Mouse (Mus musculus): Measurements from ENCODE around the gene Rnd1.

Rnd1 gene

GRCm38 (mm10) chr15:98640157-98640556 is 37.1 kb downstream of the Rnd1 start:
- no peak for DNase-seq (ENCODE audit: low spot score in 2 of 2)

GRCm38 (mm10) chr15:98637155-98637554 is 40.1 kb downstream of the Rnd1 start:
- no peak for DNase-seq (ENCODE audit: low spot score in 2 of 2)

DNA sequence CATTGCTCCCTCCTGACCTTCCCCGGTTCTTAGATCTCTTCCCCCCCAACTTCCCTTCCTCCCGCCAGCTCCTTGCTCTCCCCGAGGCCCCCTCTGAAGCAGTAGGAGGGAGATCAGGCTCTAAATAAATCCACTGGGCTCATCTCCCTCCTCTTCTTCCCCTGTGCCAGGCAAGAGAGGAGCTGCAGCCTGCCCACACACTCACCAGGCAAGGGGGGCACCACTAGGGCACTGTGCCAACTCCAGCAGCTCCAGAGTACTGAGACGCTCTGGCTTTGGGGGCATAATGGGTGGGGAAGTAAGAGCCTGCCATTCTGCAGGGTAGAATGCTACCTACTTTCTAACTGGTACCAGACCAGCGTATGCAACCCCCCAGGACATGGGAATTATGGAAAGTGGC is 40.7 kb downstream of the Rnd1 start:
- no peak for DNase-seq (ENCODE audit: low spot score in 2 of 2)

- DNase-seq (ENCODE audit: low spot score in 2 of 2) = no peak
Measured at GRCm38 (mm10) chr15:98635291-98635841, 41.9 kb downstream of the Rnd1 start.

- DNase-seq (ENCODE audit: low spot score in 2 of 2) = peak; percentile 37 to 59
Measured at GRCm38 (mm10) chr15:98634541-98635081, 42.6 kb downstream of the Rnd1 start.

GRCm38 (mm10) chr15:98633822-98634470 is 43.3 kb downstream of the Rnd1 start:
- DNase-seq (ENCODE audit: low spot score in 2 of 2) = no peak

GRCm38 (mm10) chr15:98632921-98633320 is 44.3 kb downstream of the Rnd1 start:
- no peak for DNase-seq (ENCODE audit: low spot score in 2 of 2)

- no peak for DNase-seq (ENCODE audit: low spot score in 2 of 2)
Measured at GRCm38 (mm10) chr15:98632107-98632744, 45.0 kb downstream of the Rnd1 start.

DNA sequence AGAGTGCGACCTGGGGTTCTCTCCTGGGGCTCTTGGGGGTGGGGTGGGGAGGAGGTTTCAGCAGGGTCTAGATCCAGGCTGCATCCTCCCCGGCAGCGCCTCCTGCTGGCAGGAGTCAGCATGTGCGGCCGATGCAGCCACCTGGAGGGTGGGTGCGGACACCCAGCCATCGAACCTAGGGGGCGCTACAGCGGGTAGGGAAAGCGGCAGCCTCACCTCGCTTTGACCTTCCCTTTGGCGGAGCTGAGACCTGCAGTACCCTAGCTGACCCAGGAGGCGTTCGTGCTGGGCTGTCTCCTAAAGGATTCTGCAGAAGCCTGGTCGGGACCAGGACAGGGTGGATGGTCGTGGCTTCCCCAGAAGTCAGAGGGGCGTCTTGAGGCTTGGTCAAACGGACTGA is 45.8 kb downstream of the Rnd1 start:
- peak; percentile 63 to 85 for DNase-seq (ENCODE audit: low spot score in 2 of 2)

- no peak for DNase-seq (ENCODE audit: low spot score in 2 of 2)
Measured at GRCm38 (mm10) chr15:98630540-98630939, 46.7 kb downstream of the Rnd1 start, which contains the start of gene Cacnb3. Gene Cacnb3 (plus strand): TSS chr15:98630840.

DNA sequence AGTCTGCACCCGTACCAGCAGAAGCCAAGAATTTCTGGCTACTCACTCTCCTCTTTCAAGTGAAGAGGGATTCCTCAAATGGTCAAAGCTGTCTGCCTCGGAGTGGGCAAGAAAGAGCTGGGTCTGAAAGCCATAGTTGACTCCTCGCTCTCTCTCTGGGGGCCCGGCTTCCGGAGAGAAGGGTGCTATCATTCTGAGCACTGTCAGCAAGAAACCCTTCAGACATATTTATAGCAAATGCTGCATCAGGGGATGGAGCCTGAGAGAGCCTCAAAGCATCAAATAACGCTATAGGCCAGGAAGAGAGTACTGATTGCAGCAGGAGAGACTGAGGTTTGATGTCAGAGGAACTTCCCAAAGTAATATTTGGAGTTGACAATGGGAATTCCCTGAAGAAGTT is 47.8 kb downstream of the Rnd1 start:
- no peak for DNase-seq (ENCODE audit: low spot score in 2 of 2)

DNA sequence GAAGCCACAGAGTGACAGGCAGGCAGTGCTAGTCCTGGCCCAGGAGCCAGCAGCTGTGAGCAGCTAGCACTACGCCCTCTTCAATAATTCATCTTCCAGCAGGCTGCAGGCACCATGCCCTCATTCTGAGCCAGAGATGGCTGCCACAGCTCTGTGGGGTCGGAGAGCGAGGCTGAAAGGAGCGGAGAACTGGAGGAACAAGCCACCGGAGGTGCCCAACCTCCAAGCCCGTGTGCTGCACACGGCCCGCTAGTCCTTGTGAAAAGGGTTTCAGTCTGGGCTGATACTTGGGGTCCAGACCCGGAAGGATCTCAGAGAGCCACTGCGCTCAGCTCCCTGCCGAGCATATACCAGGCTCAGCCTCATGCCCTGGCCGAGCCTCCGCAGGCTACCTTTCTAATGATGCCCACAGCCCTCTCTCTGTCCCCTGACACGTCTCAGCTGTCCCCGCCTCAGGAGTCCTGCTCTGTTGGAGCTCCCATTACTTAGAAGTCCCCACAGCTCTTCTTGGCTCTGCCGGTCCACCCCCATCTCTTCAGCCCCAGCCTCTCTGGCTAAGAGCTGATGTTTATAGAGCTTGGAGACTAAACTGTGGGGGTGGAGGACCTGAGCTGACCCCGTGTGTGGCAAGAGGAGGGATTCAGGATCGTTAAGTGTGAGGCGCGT is 48.5 kb downstream of the Rnd1 start:
- no peak for DNase-seq (ENCODE audit: low spot score in 2 of 2)

DNA sequence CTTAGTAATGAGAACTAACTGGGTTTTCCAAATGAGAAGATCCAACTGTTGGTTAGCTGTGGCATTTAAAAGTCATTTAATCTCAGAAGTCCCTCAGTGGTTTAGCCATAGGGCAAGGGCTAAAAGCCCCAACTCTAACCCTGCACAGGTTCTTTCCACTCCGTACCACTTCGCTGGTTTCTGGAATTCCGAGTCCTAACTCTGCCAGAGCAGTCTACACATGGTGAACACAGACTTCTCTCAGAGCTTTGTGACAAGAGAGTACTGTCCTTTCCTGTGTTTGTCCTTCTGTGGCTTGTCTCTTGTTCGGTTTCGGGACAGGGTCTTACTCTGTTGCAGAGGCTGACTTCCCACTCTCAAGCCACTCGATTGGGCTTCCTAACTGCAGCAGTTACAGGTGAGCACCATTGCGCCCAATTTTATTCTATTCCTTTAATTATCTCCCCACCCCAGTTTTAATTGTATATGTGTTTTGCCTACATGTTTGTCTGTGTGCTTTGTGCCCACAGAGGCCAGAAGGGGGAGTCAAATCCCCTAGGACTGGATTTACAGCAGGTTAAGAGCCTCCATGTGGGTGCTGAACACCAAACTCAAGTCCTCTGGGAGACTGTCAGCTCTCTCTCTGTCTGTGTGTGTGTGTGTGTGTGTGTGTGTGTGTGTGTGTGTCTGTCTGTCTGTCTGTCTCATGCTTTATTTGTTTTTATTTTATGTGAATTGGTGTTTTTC is 50.6 kb downstream of the Rnd1 start:
- DNase-seq (ENCODE audit: low spot score in 2 of 2) = no peak

DNA sequence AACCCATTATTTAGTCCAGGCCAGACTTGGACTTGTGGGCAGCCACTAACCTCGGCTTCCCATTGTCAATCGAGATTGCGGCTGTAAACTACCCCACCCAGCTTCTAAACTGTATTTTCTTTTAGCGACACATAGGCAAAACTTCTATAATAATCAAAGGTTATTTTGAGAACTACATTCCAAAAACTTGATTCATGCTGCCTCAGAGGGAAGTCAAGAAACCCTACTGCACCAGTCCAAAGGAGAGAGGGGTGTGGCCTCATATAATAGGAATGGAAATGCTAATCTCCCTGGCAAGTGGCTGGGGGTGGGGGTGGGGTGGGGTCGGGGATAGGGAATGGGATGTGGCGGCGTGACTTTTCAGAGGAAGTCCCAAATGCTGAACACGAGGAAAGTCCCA is 51.2 kb downstream of the Rnd1 start:
- no peak for DNase-seq (ENCODE audit: low spot score in 2 of 2)

GRCm38 (mm10) chr15:98623361-98623821 is 53.9 kb downstream of the Rnd1 start:
- no peak for DNase-seq (ENCODE audit: low spot score in 2 of 2)

- DNase-seq (ENCODE audit: low spot score in 2 of 2) = no peak
Measured at GRCm38 (mm10) chr15:98622721-98623120, 54.5 kb downstream of the Rnd1 start.

- DNase-seq (ENCODE audit: low spot score in 2 of 2) = no peak
Measured at GRCm38 (mm10) chr15:98622199-98622598, 55.1 kb downstream of the Rnd1 start.

DNA sequence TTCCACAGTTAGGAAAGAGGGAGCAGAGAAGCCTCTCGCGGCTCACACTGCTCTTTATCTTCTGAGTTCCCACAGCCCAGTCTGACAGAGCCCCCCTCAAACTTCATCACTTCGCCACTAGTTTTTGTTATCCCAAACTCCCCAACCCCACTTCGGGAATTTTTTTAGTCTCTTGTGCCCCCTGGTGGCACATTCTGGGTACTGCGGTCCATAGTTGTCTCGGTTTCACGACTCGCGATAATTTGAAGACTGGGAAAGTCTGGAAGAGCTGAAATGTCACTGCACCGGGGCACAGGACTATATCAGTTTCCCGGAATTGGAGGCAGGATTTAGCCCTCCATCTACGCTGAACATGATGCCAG is 60.1 kb downstream of the Rnd1 start:
- DNase-seq (ENCODE audit: low spot score in 2 of 2) = peak; percentile 74 to 75

GRCm38 (mm10) chr15:98616362-98617175 is 60.7 kb downstream of the Rnd1 start:
- DNase-seq (ENCODE audit: low spot score in 2 of 2) = no peak

GRCm38 (mm10) chr15:98615751-98616150 is 61.5 kb downstream of the Rnd1 start:
- DNase-seq (ENCODE audit: low spot score in 2 of 2) = no peak

DNA sequence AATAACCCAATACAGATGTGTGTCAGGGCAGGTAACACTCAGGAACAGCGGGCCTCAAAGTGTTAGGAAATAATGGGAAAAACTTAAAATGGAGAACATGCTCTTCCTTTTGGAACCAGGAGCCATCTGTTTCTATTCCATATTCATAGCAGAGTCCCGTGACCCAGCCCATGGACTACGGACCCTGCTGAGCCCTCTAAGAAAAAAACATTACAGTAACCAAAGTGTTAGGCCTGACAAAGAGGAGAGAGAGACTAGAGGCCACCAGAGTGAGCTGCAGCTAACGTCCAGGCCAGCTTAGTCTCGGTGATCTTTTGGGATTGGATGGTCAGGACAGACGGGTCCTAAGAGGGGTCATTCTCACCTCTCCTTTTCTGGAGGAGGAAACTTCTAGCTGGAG is 62.3 kb downstream of the Rnd1 start:
- no peak for DNase-seq (ENCODE audit: low spot score in 2 of 2)

All from spleen, postnatal 10 days (tissue).